Mouse (Mus musculus): ENCODE measurements at regions not wholly inside any gene's neighbourhood (a gene's known extent, or its start where the extent isn't known, plus 50 kb on each side); places are given as distances from the start of the nearest gene placed in this dataset.

- Histone ChIP-seq H3K9ac (ENCODE audit: control insufficient read depth, low read depth, low read length, poor library complexity, severe bottlenecking) (no peak overlapping the region), H3K4me1 (ENCODE audit: control insufficient read depth in 1 of 2, insufficient read depth in 2 of 2, low read length in 2 of 2) (no peaks in the 10 kb centered on the region), H3K27me3 (ENCODE audit: control insufficient read depth in 1 of 2, insufficient read depth in 2 of 2, low read length in 2 of 2) (no peaks in the 10 kb centered on the region), H3K9me3 (replicated peaks; ENCODE audit: insufficient read depth, low read length) (no peaks in the 10 kb centered on the region), H3K79me2 (ENCODE audit: control insufficient read depth, insufficient read depth, low read length, poor library complexity) (no peaks in the 10 kb centered on the region), H3K27ac (ENCODE audit: control insufficient read depth, low read depth, low read length) (no peak overlapping the region), H3K36me3 (ENCODE audit: control insufficient read depth in 1 of 2, insufficient read depth in 2 of 2, low read length in 2 of 2) (no peaks in the 10 kb centered on the region), H3K4me3 (ENCODE audit: control insufficient read depth in 1 of 2, insufficient read depth in 1 of 2, low read depth in 2 of 2, low read length in 2 of 2) (no peak overlapping the region)
- no peak for DNase-seq (ENCODE audit: low read depth, low spot score)
- TF ChIP-seq POLR2AphosphoS5 (IDR thresholded peaks at IDR 0.05; ENCODE audit: borderline replicate concordance, low read depth, low read length) (no peak), MAZ (IDR thresholded peaks at IDR 0.05; ENCODE audit: low read depth, low read length) (no peak), SIN3A (IDR thresholded peaks at IDR 0.05; ENCODE audit: low read length) (no peak), MYB (IDR thresholded peaks at IDR 0.05; ENCODE audit: low read depth, low read length) (no peak), TBP (IDR thresholded peaks at IDR 0.05; ENCODE audit: low read depth, low read length) (no peak), SMC3 (IDR thresholded peaks at IDR 0.05; ENCODE audit: low read depth, low read length) (no peak), GATA1 (IDR thresholded peaks at IDR 0.05; ENCODE audit: low read depth, low read length) (no peak), MAFK (IDR thresholded peaks at IDR 0.05; ENCODE audit: borderline replicate concordance, low read depth, low read length) (no peak), HCFC1 (IDR thresholded peaks at IDR 0.05; ENCODE audit: low read depth, low read length) (no peak), POLR2AphosphoS2 (IDR thresholded peaks at IDR 0.05; ENCODE audit: low read length) (no peak), USF1 (IDR thresholded peaks at IDR 0.05; ENCODE audit: low read depth, low read length) (no peak), MAX (IDR thresholded peaks at IDR 0.05; ENCODE audit: low read length) (no peak), ELF1 (IDR thresholded peaks at IDR 0.05; ENCODE audit: low read depth, low read length) (no peak), EP300 (IDR thresholded peaks at IDR 0.05; ENCODE audit: low read depth in 1 of 2, low read length in 2 of 2) (no peak), RAD21 (IDR thresholded peaks at IDR 0.05; ENCODE audit: low read depth, low read length) (no peak)
These were observed 188.0 kb upstream of the Ptger4 start for GRCm38 (mm10) chr15:5432018-5432417.

GRCm38 (mm10) chr15:5437020-5437419 lies 193.0 kb upstream of the Ptger4 start:
- H3K36me3 ChIP-seq (ENCODE audit: control insufficient read depth in 1 of 2, insufficient read depth in 2 of 2, low read length in 2 of 2), result no peaks in the 10 kb centered on the region
- H3K9ac ChIP-seq (ENCODE audit: control insufficient read depth, low read depth, low read length, poor library complexity, severe bottlenecking), result no peak overlapping the region
- no peak for DNase-seq (ENCODE audit: low read depth, low spot score)
- H3K9me3 ChIP-seq (replicated peaks; ENCODE audit: insufficient read depth, low read length), result no peaks in the 10 kb centered on the region
- H3K27me3 ChIP-seq (ENCODE audit: control insufficient read depth in 1 of 2, insufficient read depth in 2 of 2, low read length in 2 of 2), result no peaks in the 10 kb centered on the region
- no peak overlapping the region for H3K27ac ChIP-seq (ENCODE audit: control insufficient read depth, low read depth, low read length)
- H3K4me3 ChIP-seq (ENCODE audit: control insufficient read depth in 1 of 2, insufficient read depth in 1 of 2, low read depth in 2 of 2, low read length in 2 of 2), result no peak overlapping the region
- H3K79me2 ChIP-seq (ENCODE audit: control insufficient read depth, insufficient read depth, low read length, poor library complexity), result no peaks in the 10 kb centered on the region
- H3K4me1 ChIP-seq (ENCODE audit: control insufficient read depth in 1 of 2, insufficient read depth in 2 of 2, low read length in 2 of 2), result no peaks in the 10 kb centered on the region
- TF ChIP-seq ELF1 (IDR thresholded peaks at IDR 0.05; ENCODE audit: low read depth, low read length) (no peak), ZNF384 (IDR thresholded peaks at IDR 0.05; ENCODE audit: low read depth, low read length) (no peak), MXI1 (IDR thresholded peaks at IDR 0.05; ENCODE audit: low read depth, low read length) (no peak), MEF2A (IDR thresholded peaks at IDR 0.05; ENCODE audit: extremely low read depth, insufficient replicate concordance, low read depth, low read length, poor library complexity, severe bottlenecking) (no peak), KAT2A (conservative IDR thresholded peaks at IDR 0.05; ENCODE audit: low read depth, low read length) (no peak), USF1 (IDR thresholded peaks at IDR 0.05; ENCODE audit: low read depth, low read length) (no peak), BHLHE40 (IDR thresholded peaks at IDR 0.05; ENCODE audit: borderline replicate concordance, low read depth, low read length) (no peak), MAFK (IDR thresholded peaks at IDR 0.05; ENCODE audit: borderline replicate concordance, low read depth, low read length) (no peak), GABPA (IDR thresholded peaks at IDR 0.05; ENCODE audit: low read depth, low read length) (no peak), MAZ (IDR thresholded peaks at IDR 0.05; ENCODE audit: low read depth, low read length) (no peak), JUND (IDR thresholded peaks at IDR 0.05; ENCODE audit: low read depth, low read length) (no peak), MAX (IDR thresholded peaks at IDR 0.05; ENCODE audit: low read length) (no peak), NELFE (IDR thresholded peaks at IDR 0.05; ENCODE audit: low read depth, low read length) (no peak), POLR2A (IDR thresholded peaks at IDR 0.05; ENCODE audit: control insufficient read depth in 1 of 2, insufficient read depth in 1 of 2, low read depth in 1 of 2, low read length in 2 of 2, poor library complexity in 1 of 2) (no peak), HCFC1 (IDR thresholded peaks at IDR 0.05; ENCODE audit: low read depth, low read length) (no peak), ZMIZ1 (IDR thresholded peaks at IDR 0.05; ENCODE audit: low read depth, low read length) (no peak)

All from MEL (cell line).